Mouse (Mus musculus): ENCODE results near the gene Ripor1.

The Ripor1 gene

DNA sequence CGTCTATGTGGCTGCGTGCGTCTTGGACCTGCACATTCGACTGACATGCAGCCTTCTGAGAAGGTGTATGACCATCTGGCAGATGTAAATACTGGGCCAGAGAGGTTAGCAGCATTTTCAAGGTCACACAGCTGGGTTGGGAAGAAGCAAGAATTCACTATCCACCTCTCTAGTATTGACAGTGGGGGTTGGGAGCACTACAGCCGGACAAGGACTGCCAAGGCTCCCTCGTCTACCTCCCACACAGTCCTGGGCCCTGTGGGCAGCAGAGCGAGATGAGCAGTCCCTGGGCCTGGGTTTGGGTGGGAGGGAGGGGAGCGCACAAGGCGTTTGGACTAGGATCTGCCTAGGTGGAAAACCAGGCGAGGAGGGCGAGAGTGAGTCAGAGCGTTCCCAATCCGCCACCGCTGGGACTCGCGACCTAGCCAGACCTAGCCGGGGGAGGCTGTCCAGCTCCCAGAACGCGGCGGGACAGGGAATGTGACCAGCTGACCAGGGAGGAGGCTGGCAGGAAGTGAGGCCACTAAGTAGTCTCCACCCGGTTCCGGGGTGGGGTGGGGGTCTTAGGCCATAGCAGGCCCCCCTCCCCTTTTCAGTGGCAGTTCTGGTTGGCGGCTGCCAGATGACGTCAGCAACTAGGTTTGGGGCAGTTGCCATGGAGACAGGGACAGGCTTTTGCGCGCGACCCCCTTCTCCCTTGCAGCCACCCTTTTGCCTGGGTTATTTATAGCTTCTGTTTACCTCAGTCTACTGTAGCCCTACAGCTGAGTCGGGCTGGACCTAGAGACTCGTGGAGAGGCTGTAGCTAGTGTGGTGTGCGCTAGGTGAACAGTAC lies 1.4 kb downstream of the Ripor1 start:
- DNase-seq (ENCODE audit: low read depth, low spot score), result peak; percentile 90

- no peak for DNase-seq (ENCODE audit: low read depth, low spot score)
Observed at GRCm38 (mm10) chr8:105607062-105607461, 2.0 kb downstream of the Ripor1 start.

- DNase-seq (ENCODE audit: low read depth, low spot score), result peak; percentile 65
Observed at GRCm38 (mm10) chr8:105607684-105608083, 2.6 kb downstream of the Ripor1 start.

DNA sequence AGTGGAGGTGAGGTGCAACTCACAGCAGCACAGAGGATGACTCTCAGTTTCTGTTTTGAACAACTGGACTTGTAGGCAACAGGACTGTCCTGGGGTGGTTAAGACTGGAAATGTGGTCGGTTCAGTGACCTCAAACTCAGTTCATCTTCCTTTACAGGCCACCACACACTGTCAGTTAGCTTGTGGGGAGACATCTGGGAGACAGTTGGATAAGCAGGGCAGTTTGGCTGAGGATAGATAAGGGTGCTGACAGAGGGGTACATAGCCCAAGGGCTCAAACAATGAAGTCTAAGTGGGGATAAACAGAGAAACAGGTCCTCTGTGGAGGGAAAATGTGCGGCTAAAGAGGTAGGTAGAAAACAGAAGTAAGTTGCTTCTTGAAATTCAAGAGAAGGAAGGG lies 4.3 kb downstream of the Ripor1 start:
- DNase-seq (ENCODE audit: low read depth, low spot score), result no peak

GRCm38 (mm10) chr8:105609771-105610170 lies 4.7 kb downstream of the Ripor1 start:
- no peak for DNase-seq (ENCODE audit: low read depth, low spot score)

DNA sequence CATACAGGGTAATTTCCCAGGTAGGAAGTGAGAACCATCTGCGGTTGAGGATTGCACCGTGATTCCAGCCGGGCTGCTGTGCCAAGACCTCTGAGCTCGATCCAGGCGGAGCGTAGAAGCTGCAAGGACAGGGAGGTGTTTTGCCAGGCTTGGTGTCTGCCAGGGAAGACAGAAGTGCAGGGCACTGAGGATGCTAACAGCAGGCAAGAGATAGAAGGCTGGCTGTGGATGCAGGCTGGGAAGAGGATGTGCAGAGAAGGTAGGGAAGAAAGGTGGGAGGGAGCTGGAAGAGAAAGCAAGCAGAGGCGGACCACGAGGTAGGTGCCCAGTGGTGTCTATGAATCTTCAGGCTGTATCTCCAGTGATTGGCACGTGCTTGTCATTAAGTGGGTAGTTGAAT lies 6.8 kb downstream of the Ripor1 start:
- peak; percentile 73 for DNase-seq (ENCODE audit: low read depth, low spot score)

DNA sequence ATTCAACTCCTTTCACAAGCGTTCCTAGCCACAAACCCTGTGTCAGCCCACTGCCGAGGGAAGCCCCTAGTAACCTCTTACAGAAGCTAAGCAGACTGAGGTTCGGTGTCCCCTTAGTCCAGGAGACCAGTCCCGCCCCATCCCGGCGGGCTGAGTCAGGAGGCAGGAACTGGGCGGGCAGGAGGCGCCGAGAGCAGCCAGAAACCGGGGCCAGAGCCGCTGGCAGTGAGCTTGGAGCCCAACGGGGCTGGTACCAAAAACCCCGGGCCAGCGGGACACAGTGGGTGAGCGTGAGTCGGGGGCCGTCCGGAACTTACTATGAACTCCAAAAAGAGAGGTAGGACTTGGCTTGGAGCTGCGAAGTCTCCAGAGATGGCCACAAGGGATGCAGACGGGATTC lies 8.0 kb downstream of the Ripor1 start:
- DNase-seq (ENCODE audit: low read depth, low spot score), result no peak

DNA sequence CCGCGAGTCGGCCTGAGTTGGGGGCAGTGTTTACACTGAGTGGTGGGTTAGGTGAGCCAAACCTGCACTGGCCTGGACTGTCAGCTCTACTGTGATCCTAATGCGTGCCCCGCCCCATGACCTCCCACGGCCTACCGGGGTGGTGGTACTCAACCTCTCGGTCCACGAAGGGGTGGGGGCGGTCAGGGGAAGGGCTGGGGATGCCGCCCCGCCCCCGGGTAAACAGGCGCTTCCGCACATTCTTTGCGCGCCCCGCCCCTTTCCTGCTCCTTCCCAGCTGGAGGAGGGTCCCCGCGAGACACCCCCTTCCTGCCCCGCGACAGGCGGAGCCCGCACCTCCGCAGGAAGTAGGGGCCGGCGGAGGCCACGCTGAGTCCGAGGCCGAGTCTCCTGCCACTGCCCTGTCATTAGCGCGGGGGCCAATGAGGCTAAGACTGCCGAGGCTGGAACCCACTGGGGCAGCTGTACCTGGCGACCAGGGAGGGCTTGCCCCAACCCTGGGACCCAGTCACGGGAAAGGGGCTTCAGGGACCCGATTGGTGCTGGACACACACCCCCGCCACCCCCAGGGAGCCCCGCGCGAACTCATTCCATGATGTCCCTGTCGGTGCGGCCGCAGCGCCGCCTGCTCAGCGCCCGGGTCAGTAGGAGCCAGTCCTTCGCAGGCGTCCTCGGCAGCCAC lies 8.9 kb downstream of the Ripor1 start:
- no peak for DNase-seq (ENCODE audit: low read depth, low spot score)

- DNase-seq (ENCODE audit: low read depth, low spot score), result peak; percentile 80
Observed at GRCm38 (mm10) chr8:105615942-105616341, 10.9 kb downstream of the Ripor1 start.

DNA sequence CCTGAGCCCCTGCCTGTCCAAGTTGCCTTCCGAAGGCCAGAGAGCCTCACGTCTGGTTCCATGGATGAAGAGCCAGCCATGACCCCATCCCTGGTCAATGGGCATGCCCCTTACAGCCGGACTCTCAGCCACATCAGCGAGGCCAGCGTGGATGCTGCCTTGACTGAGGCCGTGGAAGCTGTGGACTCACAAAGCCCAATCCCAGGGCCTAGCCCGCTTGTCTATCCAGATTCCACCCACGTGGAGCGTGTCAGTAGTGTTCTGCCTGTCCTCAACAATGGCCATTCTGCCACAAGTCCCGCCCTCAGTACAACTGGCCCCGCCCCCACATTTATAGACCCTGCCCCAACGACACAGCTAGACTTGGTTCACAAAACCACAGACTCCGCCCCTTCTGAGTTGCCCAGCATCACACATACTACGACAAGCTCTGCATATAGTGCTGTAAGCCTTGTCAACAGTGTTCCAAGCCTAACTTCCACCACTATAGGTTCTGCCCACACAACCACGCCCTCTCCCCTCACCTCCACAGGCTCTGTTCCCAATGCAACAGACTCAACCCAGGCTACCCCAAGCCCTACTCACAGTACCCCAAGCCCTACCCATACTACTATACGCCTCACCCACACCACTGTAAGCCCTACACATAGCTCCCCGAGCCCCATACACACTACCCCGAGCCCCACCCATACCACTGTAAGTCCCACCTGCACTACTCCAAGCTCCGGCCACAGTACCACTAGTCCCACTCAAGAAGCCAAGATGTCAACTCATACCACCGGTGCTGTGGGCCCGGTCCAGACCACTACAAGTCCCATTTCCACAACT lies 12.6 kb downstream of the Ripor1 start:
- no peak for DNase-seq (ENCODE audit: low read depth, low spot score)

DNA sequence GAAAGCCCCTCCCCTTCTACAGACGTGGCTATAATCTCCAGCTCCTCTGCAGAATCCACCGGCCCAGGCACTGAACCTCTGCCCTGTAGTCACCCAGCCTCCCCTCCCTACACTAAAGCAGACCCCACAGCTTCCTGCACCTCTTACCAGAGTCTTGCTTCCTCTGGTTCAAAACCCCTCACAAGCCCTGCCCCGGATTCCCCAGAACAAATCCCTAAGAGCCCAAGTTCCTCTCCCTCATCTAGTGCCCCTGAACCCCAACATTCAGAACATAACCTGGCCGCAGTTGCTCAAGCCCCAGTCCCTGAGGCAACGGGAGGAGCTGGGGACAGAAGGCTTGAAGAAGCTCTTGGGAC lies 13.2 kb downstream of the Ripor1 start:
- DNase-seq (ENCODE audit: low read depth, low spot score), result no peak

DNA sequence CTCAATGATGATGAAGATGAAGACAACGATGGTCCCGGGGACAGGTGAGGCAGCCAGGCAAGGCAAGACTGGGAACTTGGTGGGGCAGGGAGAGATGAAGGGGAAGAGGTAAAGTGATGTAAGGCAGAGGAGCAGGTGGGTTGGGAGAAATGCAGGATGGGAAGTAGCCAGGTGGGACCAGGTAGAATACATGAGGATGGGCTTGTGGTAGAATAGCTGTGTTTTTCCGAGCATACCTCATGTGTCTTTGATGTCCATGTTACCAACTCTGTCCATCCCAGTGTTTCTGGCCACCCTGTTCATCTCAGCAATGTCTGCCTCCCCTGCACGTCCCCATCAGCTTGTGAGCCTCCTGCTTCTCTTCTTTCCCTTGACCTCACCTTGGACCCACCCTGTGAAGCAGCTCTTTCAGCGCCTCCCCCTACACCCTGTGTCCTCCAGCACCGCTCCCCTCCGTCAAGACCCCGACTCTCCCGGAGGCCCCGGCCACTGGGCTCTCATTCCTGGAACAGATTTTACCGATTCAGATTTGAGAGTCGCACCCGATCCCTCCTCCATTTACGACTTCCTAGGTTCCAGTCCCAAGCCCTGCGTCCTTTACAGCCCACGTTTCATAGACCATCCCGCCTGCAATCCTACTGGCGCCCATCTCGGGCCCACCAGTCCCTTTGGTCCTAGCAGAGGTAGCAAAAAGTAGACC lies 14.0 kb downstream of the Ripor1 start:
- no peak for DNase-seq (ENCODE audit: low read depth, low spot score)

- DNase-seq (ENCODE audit: low read depth, low spot score), result no peak
Observed at GRCm38 (mm10) chr8:105620211-105620610, 15.2 kb downstream of the Ripor1 start.

GRCm38 (mm10) chr8:105620946-105621720 lies 16.1 kb downstream of the Ripor1 start:
- DNase-seq (ENCODE audit: low read depth, low spot score), result no peak

DNA sequence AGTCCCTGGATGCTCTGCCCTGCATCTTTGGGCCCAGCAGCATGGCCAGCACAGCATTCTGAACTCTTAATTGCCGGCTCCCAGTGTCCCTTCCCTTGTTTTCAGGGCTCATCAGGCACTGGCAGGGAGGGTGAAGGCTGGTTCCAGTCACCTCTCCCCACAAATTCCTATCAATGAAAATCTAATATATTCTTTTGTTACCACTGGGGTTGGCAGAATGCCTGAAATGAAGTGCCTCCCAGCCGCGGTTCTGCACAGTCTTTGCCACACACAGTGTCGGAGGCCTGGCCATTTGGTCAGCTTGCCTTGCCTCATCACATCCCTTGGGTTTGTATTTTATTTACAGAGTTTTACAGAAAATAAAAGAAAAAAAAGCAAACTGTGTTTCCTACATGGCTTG lies 16.8 kb downstream of the Ripor1 start:
- DNase-seq (ENCODE audit: low read depth, low spot score), result no peak

GRCm38 (mm10) chr8:105622421-105622920 lies 17.4 kb downstream of the Ripor1 start:
- DNase-seq (ENCODE audit: low read depth, low spot score), result peak; percentile 97

DNA sequence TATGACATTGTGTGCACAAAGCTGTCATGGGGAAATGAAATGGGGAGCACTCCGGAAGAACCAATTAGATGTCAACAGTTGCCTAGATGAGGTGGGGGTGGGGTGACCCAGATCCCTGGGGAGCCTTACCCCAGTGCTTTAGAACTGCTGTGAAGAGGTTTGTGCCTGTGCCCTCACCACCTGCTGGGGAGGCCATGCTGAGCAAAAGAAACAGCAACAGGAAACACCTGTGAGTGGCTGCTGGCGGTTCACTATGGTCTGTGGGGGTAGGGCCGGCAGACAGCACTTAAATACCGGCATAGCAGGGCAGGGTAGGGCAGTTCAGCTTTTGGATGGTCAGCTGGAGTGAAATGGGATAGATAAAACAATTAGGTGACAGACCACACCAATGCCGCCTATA lies 18.1 kb downstream of the Ripor1 start:
- no peak for DNase-seq (ENCODE audit: low read depth, low spot score)

DNA sequence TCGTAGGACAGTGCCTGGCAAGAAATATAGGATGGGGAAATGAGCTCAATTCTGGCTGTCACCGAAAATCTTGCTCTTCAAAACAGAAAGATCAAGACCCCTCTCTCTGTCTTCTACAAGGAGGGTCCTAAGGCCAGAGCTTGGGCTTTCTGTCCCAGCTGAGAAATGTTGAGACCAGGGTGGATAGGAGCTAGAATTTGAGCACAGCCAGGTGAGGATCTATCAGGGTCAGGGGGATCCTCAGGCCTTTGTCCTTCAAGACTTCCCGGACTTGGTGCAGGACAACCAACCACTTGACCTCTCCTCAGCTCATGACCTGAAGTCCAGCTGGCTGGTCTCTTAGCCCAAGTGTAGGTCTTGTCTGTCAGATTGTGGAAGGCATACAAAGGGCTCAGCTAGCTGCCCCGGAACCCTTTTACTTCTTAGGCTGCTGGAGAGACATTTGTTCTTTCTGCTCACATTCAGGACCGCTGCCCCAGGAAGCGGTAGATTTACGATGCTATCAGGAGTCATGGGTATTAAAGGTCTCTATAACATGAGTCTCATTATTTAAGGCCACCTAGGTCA lies 18.7 kb downstream of the Ripor1 start:
- no peak for DNase-seq (ENCODE audit: low read depth, low spot score)

GRCm38 (mm10) chr8:105624401-105624800 lies 19.3 kb downstream of the Ripor1 start:
- DNase-seq (ENCODE audit: low read depth, low spot score), result peak; percentile 94

DNA sequence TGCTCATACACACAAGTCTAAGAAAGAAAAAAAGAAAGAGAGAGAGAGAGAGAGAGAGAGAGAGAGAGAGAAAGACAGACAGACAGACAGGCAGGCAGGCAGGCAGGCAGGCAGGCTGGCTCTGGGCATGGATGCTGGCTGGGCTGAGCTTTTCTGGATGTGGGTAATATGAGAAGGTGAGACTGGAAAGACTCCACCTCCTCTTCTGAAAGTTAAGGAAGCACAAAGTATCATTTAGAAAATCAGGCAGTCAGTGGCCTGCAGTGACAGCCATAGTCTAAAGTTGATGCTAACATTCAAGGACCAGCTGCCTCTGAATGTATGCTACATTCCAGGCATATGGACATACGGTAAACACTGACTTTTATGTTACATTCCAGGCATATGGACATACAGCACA lies 19.8 kb downstream of the Ripor1 start:
- no peak for DNase-seq (ENCODE audit: low read depth, low spot score)

Measured in brain, adult 2 months (tissue).